Mouse (Mus musculus): Measurements from ENCODE around the gene Usp10. TPM values are rescaled to one million over a fixed set of nuclear protein-coding genes. Genes with fewer than 3 reads are reported as not detected.

The Usp10 gene
- total RNA-seq, 2 experiments from 2014 or later, result 83.1 to 87.0 TPM

DNA sequence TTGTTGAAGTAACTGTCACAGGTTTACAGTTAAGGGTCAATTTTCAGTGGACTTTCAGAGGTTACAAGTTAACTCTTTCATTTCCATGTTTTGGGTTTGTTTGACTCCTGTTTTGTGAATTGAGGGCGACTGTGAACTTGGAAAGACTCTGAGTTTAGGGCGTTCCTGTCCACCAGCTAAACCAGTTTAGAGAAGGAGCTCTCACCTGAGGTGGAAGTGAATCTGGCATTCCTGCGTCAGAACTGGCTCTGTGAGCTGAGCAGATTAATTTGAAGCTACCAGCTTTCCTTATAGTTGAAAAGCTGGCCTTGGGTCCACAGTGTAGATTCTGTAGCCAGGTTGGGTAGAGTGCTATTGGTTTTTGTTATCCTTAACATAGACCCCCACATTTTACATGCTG, 3.0 kb downstream of the Usp10 start:
- ATAC-seq (replicated peaks; ENCODE audit: low FRiP score, poor library complexity, severe bottlenecking), result no peak

DNA sequence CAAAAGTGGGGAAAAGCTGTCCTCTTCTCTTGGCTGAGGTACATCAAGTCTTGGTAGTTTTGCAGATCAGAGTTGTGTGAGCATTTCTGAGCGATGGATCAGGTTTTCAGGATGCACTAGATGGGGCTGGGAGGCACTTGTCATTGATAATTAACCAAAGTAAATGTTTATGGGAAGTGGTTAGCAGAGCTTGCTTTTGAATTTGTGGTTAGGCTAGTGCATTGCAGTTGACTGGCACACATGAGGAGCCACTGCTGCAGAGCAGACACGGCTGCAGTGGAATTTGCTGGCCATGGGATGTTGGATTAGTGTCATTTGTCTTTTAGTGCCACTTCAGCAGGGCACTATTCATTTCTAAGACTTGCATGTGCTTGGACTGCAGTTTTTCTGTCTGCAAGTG, 4.0 kb downstream of the Usp10 start:
- no peak for ATAC-seq (replicated peaks; ENCODE audit: low FRiP score, poor library complexity, severe bottlenecking)

DNA sequence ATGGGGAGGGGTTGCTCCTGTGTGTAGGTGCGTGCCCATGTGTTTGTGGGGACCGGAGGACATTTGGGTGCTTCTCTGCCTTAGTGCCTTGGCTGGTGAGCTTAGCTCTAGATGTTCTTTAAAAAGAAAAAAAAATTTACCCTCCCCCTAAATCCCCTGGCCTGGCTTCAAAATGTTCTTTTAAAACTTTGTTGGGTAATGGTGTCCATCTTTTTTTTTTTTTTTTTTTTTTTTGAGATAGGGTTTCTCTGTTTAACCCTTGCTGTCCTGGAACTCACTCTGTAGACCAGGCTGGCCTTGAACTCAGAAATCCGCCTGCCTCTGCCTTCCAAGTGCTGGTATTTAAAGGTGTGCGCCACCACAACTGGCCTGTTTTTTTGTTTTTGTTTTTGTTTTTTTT, 5.1 kb downstream of the Usp10 start:
- ATAC-seq (replicated peaks; ENCODE audit: low FRiP score, poor library complexity, severe bottlenecking), result no peak

DNA sequence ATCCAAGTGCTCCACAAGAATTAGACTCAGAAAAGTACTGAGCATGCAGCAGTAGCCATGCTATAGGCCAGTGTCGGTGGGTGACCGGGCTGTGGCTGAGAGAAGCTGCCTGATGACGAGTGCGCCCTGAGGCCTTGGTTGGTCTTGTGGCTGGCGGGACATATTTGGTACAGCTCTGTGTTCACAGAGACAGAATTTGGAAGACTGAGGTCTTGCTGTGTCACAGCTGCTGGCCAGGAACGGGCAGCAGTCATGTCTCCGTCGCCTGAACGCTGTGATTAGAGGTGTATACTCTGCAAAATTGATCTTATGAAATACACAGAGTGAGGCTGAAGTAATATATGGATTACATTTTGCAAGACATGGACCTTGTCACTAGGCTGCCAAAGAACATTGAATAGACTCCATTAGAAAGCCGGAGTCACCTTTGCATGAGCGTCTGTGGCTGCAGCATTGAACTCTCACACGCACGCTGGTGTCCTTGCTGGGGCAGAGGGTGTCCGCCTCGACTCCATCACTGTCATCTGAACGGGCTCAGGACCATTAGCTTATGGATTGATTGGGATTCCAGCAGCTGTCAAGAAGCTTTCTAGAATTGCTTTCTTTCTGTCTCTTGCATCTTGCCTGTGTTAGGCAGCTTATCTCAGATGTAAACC, 6.2 kb downstream of the Usp10 start:
- peak; percentile 36 for ATAC-seq (replicated peaks; ENCODE audit: low FRiP score, poor library complexity, severe bottlenecking)

DNA sequence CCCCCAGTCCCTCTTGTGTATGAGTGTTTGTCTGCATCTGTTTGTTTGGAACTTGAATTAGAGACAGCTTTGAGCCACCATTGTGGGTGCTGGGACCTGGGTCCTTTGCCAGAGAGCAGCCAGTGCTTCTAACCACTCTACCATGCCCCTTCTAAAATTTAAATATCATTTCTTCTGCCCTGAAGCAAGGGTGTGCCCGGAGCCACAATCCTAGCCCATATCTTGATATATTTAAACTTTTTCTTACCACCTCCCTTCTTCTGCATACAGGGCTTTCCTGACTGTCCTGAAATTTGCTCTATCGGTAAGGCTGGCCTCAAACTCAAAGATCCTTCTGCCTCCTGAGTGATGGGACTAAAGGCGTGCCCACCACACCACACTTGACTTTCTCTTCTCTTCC, 7.3 kb downstream of the Usp10 start:
- peak; percentile 22 for ATAC-seq (replicated peaks; ENCODE audit: low FRiP score, poor library complexity, severe bottlenecking)

DNA sequence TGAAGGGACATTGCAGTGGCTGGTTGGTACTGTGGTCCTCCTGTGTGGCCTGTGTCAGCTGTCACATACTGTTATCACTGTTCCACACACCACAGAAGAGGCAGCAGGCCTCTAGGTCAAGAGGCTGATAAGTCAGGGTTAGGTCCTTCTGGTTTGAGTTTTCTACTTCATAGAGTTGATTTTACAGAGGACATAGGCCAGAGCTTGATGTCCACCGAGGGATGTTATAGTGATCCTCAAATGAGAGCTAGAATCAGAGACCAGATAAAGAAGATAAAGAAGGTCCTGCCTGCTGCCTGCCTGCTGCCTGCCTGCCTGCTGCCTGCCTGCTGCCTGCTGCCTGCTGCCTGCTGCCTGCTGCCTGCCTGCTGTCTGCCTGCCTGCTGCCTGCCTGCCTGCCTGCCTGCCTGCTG, 8.0 kb downstream of the Usp10 start:
- ATAC-seq (replicated peaks; ENCODE audit: low FRiP score, poor library complexity, severe bottlenecking), result peak; percentile 93

DNA sequence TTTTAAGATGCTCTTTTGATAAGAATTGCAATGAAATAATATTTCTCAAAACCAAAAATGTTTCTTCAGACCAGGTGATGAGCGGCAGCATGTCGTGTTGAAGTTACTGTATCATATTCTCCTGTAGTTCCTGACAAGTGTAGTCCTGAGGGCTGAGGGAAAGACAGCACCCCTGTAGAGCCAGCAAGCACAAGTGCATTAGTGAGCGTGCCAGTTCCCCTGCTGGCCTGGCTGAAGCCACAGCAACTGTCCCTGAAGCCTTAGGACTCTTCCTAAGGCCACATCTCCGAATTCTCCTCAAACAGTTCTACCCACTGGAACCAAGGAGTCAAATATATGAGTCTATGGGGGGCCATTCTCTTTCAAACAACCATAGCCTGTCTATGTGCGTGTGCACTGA, 13.1 kb downstream of the Usp10 start:
- ATAC-seq (replicated peaks; ENCODE audit: low FRiP score, poor library complexity, severe bottlenecking), result no peak

DNA sequence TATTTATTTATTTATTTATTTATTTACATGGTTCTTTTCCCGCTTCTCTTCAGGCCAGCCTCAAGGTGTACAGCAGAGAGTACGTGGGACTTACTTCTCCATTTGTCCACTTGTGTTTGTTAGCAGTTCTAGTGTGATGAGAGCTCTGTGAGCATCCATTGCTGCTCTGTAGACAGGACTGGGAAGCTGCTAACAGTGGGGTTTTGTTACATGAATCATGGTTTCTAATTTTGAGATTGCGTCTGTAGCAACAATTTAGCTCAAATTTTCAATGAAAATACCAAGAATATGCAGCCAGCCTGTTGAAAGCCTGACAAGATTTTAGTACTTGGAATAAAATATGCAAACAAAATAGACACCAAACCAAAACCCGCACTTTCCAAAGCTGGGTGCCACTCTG, 15.3 kb downstream of the Usp10 start:
- ATAC-seq (replicated peaks; ENCODE audit: low FRiP score, poor library complexity, severe bottlenecking), result no peak

DNA sequence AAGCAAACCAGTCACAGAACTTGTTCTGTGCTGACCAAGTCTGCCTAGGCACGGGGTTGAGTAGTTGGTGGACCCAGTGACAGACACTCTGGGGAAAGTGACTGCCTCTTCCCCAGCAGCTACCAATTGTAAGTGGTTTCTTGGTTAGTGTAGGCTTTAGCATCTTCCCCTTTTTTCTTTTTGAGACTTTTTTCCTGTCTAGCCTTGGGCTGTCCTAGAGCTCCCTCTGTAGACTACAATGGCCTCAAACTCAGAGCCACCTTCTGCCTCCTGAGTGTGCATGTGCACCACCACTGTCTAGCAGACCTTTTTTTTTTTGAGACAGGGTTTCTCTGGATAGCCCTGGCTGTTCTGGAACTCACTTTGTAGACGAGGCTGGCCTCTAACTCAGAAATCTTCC, 16.3 kb downstream of the Usp10 start:
- ATAC-seq (replicated peaks; ENCODE audit: low FRiP score, poor library complexity, severe bottlenecking), result peak; percentile 59; the same call in 1 of the 2 replicates

DNA sequence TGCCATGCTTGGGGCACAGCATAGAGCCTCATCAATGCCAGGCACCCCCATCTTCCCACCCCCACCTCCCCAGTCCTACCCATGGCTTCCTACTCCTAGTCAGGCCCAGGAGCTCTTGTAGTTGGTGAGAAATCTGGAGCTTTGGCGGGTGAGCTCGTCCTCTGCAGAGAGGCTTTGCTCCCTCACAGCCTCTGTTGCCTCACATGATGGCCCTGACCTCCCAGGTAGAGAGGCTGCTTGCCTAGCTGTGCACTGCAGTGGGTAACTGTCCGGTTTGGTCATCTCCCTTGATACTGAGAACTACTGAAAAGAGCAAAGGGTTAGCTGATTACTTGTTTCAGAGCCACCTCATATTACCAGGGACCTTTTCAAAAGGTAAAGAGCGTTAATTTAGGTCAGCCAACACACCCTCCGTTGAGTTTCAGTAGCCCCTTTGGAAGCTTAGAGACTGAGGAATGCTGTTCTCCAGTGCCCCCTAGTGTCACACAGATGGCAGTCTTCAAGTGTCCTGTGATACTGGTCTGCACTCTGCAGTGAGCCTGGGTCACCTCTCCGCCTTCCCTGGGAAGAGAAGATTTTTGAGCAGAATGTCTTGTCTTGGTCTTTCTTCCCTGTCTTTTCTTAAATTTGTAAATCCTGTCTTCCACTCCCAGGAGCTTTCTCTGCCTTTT, 17.4 kb downstream of the Usp10 start:
- peak; percentile 87 for ATAC-seq (replicated peaks; ENCODE audit: low FRiP score, poor library complexity, severe bottlenecking)

DNA sequence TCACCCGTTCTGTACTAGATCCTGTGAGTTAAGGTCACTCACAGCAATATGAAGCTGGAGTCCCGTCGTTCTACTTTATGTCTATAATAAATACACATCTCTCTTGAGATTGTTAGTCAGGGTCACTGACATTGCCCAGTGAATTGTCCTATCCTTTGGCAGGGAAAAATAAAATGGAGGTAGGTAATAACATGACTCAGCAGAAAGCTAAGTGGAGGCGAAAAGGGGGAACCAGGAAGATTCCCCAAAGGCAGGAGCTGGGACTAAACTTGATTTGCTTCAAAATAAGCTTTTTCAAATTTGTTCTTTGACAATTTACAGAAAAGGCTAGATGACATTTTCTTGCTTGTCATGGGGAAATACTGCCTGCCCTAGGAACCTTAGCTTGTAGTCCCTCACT, 21.2 kb downstream of the Usp10 start:
- ATAC-seq (replicated peaks; ENCODE audit: low FRiP score, poor library complexity, severe bottlenecking), result no peak

DNA sequence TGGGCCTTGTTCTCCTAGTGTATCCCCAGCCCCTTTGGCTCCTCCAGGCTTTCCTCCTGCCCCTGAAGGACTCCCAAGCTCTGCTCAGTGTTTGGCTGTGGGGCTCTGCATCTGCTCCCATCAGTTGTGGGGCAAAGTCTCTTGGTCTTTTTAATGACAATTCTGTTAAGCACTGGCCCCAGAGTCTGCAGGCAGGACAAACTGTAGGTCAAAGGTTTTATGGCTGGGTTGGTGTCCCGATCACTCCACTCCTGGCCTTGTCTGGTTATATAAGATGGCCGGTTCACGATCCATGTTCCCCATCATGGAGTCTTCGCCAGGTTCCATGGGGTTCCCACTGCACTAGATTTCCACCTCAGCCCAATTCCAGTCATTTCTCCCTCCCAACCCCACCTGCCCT, 23.5 kb downstream of the Usp10 start:
- ATAC-seq (replicated peaks; ENCODE audit: low FRiP score, poor library complexity, severe bottlenecking), result no peak

DNA sequence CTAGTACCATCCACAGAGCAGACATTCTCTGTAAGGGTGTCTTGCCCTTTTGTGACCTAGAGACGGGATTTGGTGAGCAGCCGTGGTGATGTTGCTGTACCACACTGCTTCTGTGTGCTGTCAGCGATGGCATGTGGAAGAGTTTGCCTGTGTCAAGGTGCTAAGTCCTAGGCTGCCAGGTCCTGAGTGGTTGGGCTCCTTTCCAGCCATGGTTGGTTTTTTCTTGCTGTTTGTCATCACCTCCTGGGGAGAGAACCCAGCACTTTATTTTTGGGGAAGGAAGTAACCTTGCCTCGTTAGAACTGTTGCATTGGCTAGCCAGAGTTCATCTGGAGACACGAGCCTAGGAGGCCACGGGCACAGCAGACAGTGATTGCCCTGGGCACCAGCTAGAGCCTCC, 25.4 kb downstream of the Usp10 start:
- no peak for ATAC-seq (replicated peaks; ENCODE audit: low FRiP score, poor library complexity, severe bottlenecking)

DNA sequence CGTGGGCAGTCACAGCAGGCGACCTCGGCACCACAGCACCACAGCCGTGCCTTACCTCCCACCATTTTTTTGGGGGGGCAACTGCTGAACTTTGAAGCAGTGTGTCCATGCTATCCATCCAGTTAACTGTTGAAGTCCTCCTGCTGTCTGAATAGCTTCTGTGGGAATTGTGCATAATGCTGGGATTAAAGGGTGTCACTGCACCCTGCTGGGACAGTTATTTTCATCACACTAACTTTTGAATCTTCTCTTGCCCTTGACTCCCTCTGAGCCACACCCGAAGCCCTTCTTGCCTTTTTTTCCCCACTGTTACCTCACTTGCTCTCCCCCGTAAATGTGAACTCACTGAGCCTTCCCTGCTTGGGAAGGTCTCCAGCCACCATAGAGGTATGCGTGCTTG, 28.3 kb downstream of the Usp10 start:
- no peak for ATAC-seq (replicated peaks; ENCODE audit: low FRiP score, poor library complexity, severe bottlenecking)

DNA sequence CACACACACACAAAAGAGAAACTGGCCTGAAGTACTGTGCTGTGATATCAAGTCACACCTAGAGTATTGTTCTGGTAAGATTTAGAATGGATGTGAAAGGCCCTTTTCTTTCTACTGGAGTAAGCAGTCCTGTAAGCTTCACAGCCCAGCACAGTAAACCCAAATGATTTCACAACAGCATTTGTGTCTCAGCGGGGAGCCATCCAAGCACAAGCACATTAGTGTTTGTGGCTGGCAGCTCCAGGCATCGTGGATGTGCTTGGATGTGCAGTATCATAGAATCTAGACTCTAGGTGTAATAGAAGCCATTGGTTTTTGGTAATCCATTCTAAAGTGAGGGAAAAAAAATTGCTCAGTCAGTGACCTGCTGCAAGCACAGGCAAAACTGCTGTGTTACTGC, 29.2 kb downstream of the Usp10 start:
- no peak for ATAC-seq (replicated peaks; ENCODE audit: low FRiP score, poor library complexity, severe bottlenecking)

DNA sequence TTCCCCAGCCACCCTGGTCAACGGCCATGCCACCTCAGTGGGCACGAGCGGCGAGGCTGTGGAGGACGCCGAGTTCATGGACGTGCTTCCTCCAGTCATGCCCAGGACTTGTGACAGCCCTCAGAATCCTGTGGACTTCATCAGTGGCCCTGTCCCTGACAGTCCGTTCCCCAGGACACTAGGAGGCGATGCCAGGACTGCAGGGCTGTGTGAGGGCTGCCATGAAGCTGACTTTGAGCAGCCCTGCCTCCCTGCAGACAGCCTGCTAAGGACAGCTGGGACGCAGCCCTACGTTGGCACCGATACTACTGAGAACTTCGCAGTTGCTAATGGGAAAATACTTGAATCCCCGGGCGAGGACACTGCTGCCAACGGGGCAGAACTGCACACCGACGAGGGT, 31.3 kb downstream of the Usp10 start:
- ATAC-seq (replicated peaks; ENCODE audit: low FRiP score, poor library complexity, severe bottlenecking), result no peak

DNA sequence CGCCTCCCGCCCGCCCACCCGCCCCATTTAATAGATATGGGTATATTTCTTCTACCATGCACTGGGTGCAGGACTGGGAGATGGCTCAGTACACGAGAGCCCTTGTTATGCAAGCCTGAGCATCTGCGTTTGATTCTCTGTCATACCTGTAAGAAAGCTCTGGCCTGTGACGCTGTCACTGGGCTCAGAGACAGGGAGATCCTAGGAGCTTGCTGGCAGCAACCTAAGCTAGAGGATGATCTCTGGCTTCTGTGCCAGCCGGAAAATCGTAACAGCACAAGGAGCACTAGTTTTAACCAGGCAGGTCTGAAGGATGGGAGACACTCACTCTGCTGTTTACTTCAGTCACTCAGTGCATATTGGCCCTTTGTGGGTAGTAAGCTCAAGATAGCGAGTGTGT, 33.5 kb downstream of the Usp10 start:
- no peak for ATAC-seq (replicated peaks; ENCODE audit: low FRiP score, poor library complexity, severe bottlenecking)

DNA sequence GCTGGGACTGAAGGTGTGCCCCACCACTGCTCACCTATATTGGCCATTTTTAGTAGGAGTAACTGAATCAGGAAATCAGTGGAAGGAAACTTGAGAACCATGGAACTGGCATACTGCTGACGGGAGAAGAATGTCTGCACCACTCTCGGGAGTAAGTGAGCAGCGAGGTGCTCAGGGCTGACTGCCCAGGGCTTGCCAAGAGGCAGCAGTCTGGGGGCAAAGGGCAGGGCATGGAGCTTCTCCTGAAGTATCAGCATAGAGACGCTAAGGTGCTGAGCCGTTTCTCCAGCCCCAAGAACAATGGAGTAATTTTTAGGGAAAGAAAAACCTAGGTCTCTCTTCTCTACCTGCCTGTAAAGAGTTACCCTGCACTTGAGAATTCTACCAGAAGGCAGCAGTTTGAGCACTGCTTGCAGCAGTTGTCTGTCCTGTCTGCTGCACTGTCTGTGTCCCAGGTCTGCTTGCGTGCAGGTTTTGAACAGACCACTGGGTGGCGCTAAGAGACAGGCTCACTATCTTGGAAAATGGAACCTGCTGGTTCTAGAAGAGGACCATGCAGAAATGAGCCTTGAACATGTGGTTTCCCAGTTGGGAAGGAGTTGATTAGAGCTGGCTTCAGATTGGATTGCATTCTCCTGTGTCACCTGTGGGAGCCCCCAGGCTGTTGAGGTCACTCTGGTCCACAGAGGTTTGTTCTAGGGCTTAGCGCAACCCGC, 34.1 kb downstream of the Usp10 start:
- ATAC-seq (replicated peaks; ENCODE audit: low FRiP score, poor library complexity, severe bottlenecking), result peak; percentile 66

DNA sequence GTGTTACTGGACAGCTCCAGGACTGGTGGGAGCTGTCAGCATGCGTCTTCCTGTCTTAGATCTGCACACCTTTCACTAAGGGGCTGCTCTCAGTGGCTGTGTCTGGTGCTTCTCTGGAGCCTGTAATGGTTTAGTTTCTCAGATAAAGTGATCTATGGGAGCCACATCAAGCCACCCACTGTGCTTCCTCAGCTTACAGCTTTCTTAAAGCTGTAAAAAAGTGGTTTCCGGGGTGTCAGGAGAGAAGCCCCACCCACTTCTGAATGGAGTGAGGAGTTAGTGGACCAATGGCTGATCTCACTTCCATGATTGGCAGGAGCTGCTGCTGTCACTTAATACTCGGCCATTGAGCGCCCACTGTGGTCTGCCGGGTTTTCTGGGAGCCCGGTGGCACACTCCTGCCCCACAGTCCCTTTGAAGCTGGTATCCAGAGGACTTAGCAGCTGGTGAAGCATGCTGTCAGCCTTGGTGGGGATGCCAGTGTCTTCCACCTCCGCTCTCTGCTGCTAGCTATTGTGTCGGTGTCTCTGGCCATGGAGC, 36.2 kb downstream of the Usp10 start:
- ATAC-seq (replicated peaks; ENCODE audit: low FRiP score, poor library complexity, severe bottlenecking), result no peak

DNA sequence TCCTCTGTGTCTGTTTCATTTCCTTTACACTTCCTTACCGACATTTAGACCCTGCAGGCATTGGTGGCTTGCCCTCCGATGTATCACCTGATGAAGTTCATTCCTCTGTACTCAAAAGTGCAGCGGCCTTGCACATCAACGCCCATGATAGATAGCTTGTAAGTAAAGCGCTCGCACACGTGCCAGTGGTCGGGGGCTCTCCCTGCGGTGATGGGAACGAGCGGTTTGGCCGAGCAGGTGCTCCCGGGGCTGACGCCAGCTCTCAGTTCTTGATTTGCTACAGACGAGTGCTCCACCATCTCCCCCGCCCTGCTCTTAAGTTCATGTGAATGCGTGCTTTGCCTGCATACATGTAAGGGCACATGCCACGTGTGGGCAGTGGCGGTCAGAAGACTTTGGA, 37.5 kb downstream of the Usp10 start:
- ATAC-seq (replicated peaks; ENCODE audit: low FRiP score, poor library complexity, severe bottlenecking), result no peak

DNA sequence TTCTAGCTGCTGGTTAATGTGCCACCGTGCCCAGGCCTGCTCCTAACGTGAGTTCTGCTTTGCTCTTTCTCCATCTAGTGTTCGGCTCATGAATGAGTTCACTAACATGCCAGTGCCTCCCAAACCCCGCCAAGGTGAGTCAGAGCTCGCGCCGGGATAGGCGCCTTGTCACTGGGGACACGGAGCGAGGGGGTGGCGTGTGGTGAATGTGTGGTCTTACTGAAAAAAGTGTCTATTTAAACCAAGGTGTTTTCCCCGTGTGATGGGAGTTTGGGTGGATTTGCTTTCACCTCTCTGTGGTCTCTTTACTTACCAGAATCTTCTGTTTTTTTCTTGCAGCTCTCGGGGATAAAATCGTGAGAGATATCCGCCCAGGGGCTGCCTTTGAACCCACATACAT, 38.2 kb downstream of the Usp10 start:
- no peak for ATAC-seq (replicated peaks; ENCODE audit: low FRiP score, poor library complexity, severe bottlenecking)

All from erythroblast, adult 5-6 weeks (primary cell).